Mouse (Mus musculus): Measurements from ENCODE around the gene Tmem156.
A peak's percentile ranks its signal among the peaks of the same experiment; 100 is the strongest.

Gene Tmem156

DNA sequence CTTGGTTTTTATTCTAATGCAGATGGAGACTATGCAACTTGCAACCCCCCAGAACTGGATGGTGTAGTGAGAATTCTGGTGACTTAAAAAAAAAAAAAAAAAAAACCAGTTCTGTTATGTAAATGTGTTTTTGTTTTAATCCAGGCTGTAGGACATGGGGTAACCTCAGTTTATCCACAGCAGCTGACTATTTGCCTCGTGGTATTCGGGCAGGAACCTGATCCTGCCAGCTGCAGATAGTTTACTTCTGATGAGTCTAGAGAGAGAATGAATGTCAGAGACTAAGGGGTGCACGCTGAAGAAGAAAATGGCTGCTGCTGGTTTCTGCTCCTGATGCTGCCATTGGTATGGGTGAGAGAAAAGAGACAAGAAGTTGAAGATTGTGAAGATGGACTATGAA, 4.2 kb upstream of the Tmem156 start:
- DNase-seq, result no peak

DNA sequence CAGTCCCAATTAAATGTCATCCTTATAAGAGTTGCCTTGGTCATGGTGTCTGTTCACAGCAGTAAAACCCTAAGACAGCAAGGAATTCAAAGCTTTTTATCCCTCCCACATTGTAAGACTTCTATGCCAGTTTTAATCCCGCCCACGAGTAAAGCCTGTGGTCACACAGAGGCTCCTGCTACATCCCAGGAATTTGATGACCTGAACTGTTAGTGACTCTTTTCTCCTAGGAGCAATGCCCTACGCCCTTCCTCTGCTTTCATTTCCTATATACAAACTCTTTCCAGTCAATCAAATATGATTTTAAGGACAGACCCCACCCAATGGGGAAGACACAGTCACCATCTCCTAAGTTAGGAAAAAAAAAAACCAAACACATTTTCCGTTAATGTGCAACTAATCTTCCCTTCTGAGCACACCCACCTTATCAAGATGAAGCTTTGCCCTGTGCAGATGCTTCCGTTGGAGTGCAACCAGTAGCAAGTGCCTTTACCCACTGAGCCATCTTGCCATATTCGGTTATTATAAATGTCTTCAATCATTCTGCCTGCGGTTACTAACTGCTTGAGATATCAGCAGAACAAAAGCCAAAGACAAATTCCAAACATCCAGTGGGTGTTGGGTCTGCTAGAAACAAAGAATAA, 3.1 kb upstream of the Tmem156 start:
- peak; percentile 36 to 64 for DNase-seq

DNA sequence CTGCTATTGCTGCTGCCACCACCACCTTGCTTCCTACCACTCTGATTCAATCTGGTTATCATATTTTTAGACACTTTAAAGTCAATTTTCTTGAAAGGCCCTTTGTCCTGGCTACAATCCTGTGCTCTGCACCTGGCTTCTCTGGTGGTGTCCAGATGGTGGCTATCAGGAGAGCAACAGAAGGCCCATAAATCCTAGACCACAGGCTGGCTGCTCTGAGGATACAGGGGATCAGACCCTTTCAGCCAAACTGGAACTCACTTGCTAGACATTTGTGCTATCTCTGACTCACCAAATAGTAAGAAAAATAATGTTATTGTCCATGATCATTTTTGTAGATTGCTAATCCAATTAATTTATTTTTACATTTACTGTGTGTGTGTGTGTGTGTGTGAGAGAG, 1.8 kb upstream of the Tmem156 start:
- no peak for DNase-seq

DNA sequence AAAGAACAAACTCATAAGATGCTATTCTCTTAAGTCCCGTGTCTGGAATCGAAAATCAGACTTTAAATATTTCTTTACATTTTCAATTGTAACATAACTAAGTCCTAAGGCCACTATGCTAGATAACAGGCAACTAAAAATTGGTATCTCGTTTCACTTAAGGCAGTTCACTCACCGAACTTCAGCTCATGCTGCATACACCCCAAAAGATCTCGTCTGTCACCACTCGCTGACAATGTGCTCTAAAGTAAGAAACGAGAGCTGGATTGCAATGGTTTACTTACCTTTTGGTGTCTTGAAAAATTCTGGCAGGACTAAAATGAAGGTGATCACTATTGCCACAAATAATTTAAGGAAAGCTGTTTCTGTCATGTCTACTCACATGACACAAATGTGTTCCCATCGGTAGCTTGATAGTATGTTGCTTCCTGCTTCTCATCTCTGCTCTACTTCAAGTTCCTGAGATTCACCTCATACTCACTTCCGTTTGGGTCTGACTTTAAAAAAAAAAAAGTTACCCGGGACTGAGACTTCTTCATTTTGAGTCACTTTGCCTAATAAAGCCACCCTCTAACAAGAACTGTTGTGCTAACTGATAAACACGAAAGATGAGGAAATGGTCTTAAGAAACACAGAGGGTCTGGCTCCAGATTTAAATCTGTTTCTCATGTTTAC, 611 bp downstream of the Tmem156 start:
- no peak for DNase-seq

DNA sequence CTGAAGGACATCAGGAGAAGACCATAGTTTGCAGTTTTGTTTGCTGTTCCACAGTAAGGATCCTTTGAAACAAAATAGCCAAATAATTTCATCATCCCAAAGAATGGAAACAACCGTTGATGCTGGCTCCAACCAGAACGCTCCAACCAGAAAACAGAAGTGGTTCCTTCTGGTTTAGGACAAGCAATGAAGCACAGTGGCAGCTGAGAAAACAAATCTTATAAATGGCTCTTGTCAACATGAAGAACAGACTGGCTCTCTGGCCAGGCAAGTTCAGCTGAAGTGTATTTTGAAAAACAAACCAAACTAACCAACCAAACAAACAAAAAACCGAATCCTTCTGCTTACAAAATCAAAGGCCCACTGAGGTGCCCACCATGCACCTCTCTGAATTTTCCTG, 2.2 kb downstream of the Tmem156 start:
- DNase-seq, result no peak

DNA sequence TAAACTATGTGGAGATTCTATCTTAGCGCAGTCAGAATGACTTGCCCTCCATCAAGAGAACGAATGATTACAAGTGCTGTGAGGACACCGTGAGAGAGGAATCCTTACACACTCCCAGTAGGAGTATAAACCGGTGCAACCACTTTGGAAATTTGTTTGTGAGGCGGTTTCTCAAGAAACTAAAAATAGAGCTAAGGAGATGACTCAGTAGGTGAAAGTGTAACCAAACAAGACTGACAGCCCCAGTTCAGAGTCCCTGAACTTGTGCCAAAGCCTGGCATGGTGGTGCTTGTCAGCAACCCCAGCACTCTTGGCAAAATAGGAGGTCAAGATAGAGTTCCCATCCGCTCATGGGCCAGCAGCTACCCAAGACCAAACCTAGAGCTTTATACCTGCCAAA, 5.4 kb downstream of the Tmem156 start:
- peak; percentile 77 to 87 for DNase-seq

DNA sequence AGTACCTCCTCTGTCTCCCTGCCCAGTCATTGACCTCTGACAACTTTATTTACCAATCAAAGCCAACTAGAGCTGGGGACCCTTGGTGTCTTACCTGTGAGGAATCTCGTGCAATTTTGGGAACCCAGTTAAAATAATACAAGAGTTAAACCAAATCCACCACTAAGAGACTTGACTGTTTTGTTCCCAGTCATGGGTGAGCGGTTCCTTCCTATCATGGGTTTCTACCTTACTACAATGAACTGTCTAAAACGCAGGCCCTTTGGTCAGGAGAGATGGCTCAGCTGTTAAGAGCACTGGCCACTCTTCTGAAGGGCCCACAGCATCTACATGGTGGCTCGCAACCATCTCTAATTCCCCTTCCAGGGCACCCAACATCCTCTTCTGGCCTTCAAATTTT, 10.1 kb downstream of the Tmem156 start:
- no peak for DNase-seq

DNA sequence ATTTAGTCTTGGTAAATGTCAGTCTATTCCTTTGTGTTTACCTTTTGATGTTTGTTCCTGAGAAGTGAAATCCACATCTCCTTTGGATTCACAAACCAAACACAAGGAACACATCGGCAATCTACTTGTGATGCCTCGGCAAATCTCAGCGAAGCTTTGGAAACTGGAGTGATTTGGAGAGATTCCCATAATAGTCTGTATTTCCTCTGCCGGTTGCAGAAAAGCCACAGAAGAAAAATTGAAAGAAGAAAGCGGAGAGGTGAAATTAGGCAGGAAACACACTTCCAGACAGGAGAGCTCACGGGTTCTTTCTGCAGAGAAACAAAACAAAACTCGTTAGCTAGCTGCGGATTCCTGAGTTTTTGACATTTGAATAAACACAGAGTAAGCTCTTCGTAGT, 12.1 kb downstream of the Tmem156 start:
- DNase-seq, result no peak

DNA sequence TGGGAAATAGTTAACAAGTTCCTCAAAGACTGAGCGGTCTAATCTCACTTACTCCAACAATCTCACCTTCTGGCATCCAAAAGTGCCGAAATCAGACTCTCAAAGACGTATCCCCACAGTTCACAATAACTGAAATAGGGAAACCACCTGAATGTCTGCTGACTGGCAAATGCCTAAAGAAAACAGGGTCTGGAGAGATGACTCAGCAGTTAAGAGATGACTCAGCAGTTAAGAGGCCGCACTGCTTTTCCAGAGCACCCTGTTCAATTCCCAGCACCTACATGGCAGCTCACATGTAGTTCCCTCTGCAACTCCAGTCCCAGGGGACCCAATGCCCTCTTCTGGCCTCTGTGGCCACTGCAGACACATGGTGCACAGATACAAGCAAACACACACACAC, 13.9 kb downstream of the Tmem156 start:
- no peak for DNase-seq

DNA sequence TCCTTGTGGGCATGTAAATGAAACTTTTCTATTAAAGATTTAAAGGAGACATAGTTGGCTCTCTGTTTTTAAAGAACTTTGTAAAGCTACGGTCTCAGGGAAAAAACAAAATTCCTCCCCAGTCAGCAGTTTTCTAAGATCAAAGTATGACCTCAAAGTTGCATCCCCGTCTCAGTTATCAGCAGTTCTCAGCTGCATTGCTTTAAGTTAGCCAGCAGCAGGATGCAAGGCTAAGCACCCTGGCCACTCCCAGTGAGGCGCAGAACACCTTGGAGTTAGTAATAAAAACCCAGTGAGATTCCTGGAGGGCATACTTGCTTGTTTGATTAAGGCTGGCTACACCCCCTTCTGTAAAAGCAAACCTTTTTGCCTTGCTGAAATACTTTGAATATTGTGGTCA, 15.2 kb downstream of the Tmem156 start:
- DNase-seq, result no peak

DNA sequence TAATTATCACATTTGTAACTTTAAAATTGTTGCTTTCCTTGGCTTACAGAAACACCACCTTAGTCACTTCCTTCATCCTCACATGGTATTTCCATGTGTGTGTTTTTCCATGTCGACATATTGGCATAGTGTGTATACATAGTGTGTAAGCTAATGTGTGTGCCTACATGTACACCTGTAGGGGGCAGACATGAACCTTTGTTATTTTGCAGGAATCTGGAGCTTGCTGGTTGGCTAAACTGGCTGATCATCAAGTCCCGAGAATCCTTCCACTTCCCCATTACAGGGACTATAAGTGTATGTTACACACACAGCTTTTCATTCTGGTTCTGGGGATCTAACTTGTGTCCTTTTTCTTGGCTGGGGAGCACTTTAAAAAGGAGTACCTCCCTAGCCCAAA, 15.8 kb downstream of the Tmem156 start:
- peak in 1 of 2 experiments; percentile 47 for DNase-seq

DNA sequence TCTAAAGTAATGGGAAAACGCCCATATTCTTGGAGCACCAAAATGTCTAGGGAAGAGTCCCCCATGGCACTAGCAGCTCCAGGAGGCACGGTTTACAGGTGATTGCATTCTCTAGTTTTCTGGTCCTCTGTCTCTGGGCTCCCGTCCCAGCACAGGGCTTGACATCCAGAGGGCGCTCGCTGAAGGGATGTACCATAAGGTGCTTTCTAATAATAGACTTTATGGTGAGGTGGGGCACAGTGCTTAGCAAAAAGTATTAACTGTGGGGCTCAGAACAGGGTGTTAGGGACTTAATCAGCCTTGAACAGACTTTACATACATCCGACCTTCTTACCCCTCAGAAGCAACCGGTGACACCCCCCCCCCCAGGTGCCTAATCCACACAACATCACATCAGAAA, 17.2 kb downstream of the Tmem156 start:
- DNase-seq, result no peak

DNA sequence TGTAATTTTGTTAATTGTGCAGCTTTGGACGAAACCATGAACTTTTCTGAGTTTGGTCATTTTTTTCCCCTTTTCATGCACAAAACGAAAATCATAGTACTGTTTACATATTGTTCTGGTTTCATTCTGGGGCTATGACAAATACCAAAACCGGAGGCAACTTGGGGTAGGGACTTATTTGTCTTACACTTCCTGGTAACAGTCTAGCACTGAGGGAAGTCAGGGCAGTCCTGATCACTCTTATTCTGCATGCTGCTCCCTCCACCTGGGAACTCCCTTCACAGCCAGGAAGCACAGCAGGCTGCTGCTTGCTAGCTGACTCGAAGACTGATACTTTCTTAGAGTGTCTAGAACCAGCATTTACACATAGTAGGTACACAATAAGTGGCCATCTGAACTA, 18.7 kb downstream of the Tmem156 start:
- DNase-seq, result no peak

DNA sequence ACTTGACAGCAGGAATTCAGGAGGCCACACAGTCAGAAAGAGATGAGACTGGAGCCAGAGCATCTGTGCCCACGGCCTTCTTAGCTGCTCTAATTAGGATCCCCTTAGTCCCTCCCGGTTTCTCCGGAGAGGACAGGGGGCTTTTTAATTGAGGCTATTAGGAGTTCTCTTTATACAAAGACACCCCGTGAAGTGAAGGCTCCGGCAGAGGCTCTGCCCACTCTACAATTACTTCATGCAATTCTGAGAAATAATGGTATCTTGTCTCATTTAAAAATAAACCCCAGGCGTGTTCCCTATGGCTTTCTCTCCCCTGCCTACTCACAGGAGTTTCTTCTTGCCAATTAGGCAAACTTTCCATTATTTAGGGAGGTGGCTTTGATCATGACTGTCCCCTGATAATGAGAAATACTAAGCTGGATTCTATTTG, 20.2 kb downstream of the Tmem156 start:
- no peak for DNase-seq

DNA sequence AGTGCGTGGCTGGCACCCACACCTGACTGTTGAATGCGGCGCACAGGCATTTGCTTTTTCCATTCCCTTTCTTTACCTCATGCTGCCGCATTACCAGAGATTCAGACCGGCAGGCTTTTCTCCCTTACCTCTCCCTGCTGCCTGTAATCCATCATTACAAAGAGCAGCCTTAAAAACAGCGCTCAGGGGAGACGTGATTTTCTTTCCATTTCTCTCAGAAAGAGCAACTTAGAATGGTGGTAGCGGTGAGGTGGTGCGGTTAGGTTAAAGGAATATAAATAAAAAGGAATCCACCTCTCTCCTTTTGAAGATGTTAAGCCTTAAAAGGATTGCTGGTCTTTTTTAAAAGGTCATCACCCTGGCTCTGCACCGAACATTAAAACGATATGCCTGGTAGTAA, 22.1 kb downstream of the Tmem156 start:
- DNase-seq, result no peak

DNA sequence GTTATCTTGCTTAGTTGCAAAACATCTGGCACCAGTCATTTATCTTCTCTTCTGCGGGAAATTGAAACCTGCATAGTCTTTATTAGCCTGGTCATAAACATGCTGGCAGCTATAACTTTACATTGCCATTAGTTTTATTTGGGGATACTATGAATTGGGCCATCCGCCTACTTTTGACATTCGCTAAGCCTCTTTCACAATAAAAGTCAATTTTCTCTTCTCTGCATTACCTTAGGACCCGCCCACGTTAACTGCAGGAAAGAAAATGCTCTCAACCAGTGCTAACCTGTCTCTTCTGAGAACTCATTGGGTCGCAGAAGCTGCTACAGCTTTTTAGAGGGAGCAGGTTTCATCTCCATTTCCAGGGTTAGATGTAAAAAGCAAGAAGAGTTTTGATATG, 23.8 kb downstream of the Tmem156 start:
- DNase-seq, result no peak

DNA sequence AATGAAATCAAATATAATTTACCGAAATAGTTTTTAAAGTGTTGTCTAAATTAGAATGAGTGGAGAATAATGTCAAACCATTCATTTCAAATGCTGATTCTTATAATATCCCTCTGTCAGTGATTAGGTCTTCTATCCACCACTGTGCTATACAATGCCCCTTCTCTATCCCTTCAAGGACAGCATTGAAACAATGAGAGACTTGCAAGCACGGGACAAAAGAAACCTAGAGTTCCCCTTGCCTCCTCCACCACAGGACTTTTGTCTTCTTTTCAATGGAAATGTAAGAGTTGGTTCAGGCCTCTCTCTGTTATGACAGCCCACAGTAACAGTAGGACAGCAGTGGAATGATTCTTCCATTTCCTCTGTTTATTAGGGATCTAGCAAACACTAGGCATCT, 28.7 kb downstream of the Tmem156 start:
- DNase-seq, result no peak

DNA sequence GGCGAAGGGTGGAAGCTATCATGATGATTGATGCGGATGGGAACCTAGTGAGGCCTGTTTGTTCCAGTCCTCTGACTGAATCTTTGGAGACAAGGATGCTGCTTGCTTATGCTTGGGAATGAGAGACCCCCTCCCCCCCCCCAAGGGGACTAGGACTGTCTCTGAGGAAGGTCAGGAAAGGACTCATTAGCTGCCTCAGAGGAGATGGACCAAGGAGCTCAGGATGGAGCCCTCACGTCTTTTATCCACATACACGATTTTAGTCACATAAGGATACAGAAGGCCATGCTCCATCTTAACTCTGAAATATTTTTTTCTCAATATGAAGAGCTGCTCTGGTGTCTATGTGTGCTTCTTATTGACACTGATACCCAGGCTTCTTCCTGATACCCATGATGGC, 29.7 kb downstream of the Tmem156 start:
- DNase-seq, result no peak

DNA sequence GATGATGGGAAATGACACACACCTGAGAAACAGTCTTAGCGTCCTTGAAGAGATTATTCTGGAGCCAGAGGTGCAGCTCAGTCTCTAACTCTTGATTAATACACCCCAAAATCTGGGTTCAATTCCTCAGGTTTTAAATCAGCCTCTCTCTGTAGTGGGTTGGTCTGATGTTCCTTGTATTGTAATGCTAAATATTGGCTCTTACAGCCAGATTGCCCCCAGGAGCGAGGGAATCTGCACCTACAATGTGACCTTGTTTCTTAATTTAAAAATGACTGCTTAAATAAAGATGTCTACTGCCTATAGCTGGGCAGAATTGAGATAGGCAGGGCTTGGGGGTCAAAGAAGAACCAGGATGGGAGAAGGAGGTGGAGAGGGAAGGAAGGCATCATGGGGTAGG, 32.1 kb downstream of the Tmem156 start:
- no peak for DNase-seq

DNA sequence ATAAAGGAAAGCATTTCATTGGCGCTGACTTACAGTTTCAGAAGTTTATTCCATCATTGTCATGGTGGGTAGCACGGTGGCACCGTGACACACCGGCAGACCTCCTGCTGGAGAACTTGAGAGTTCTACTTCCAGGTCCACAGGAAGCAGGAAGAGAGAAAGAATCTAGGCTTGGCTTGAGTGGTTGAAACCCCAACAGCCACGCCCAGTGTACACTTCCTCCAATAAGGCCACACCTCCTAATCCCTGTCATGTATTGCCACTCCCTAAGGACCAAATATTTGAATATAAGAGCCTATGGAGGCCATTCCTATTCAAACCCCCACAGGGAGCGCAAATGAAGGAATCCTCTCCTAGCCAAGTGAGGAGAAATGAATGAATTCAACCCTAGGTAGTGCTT, 34.3 kb downstream of the Tmem156 start:
- DNase-seq, result no peak

DNA sequence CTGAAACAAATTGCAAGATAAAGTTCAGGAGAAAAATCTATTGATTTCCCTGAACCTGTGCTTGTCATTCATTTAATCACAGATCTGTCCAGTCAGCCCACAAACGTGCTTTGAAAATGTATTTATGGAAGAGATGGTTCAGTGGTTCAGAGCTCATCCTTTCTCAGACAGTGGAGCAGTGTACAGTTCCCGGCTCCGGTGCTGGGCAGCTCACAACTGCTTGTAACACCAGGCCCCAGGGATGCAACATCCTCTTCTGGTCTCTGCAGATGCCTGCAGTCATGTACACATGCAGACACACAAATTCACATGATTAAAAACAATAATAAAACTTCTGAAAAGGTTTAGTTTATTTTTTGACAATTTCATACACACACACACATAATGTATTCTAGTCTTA, 40.4 kb downstream of the Tmem156 start:
- DNase-seq, result no peak

DNA sequence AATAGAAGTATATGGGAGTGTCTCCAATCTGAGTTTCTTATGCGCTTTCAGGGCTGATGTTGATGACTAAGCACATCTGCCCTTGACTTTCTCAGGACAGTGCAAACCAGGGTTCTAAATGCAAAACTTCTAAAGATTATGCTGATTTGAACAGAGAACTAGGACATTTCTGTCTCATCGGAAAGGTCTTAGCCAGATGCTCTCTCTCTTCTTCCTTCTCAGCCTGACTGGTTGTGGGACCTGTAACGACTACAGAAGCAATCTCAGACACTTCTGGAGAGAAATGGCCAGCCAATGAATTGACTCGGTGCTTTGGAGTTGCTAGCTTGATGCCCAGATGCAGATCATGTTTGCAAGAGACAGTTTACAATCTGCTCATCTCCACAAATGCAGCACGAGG, 42.1 kb downstream of the Tmem156 start:
- no peak for DNase-seq

DNA sequence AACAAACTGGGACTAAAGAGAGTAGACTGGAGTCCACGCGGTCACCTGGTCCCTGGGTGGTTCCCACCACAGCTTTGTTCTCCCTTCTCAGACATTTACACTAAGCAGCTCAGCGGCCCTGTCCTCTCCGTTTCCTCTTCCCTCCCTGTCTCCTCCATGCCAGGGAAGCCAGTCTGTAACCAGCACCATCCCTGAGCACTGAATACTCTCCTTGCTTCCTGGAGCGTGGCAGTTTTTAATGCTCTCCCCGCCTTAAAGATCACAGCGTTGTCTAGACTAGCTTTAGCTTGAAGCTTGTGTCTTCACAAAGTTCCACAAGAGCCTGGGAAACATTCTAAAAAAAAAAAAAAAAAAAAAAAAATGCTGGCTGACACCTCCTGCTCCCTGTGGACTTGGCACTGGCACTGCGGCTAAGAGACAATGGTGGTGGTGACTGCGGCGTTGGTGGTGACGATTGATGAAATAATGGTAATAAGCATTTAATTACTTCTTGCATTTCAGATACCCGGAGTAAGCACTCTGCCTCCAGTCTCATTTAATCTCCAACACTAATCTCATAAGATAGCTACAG, 44.6 kb downstream of the Tmem156 start:
- DNase-seq, result no peak

DNA sequence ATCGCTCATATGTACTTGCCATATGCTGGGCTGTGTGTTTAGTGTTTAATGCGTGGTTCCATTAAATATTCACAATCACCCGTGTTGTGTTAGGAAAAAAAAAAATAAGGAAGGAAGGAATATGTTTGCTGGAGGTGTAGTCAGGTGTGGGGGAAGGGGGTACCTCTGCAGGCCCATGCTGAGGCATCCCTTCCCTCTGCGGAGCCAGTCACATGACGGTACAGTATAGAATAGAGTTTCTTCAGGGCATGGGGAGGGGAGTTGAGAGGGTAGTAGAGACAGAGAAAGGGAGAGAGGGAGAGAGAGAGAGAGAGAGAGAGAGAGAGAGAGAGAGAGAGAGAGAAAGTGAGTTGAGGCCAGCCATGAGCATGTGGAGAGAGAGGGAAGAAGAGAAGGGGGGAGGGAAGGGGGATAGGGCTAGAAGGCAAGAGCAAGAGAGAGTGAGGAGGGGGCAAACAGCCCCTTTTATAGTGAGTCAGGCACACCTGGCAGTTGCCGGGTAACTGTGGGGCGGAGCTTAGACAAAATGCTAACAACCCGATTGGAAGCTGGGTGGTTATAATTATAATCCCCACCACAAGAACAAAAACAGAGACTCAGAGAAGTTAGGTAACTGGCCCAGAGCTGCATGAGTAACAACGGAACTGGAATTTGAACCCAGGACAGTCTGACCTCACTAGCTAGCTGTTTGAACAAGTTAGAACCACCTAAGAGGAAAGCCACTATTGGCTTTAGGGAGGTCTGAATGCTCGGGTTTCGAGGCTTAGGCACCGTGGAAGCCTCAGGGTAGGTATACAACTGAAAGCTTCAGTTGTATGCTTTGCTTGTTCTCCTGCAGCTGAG, 45.3 kb downstream of the Tmem156 start:
- no peak for DNase-seq

Measured in lung, adult 18-20 months (tissue).